Comparison of ENCODE assay signal across 17 mouse cellular contexts in the genomic region with DNA sequence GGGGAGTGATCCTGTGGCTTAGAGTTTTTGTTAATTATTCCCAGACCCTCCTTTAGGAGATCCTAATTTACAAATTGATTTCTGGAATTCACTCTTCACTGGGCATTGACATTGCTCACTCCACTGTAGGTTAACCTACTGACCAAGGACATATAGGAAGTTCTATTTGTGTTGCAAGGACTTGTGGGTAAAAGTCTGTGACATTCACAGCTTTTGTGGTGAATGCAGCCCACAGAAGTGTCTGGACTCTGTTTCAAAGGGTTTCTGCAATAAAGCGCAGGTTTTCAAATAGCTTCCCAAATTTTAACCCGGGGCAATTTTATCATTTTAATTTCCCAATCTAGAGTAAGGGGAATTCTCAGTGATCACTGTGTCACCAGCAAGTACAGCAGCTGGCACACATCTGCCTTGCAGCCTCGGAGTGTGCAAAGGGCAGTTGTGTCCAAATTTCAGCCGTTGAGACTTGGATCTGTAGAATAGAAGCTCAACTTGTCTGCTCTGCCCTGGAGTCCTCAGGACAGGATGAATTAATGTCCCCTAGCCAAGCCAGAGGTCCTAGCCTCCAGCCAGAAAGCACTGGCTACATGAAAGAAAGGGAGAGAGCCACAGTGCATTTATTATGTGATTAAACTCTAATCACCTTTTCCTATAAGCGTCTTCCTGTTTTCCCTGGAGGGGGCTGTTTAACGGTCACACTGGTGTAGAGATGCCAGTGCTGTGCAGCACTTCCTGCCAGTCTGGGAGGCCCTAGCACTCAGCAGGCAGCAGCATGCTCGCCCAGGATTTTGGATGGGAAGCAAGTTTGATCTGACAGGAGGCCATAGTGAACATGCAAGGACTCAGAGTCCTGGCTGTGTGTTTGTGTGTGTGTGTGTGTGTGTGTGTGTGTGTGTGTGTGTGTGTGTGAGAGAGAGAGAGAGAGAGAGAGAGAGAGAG. TPM values are rescaled to one million over a fixed set of nuclear protein-coding genes. Genes with fewer than 3 reads are reported as not detected.
DNase-seq lines count a peak whose midpoint lies in the region; ATAC-seq and TF ChIP-seq lines count a peak whose summit lies in the region.
"Had no signal": no experiment of that assay in that cellular context is flagged by ENCODE, and none has a peak within 500 bp of the region (broad histone marks: within the 10 kb centered on the region; RNA-seq: fewer than 3 reads in every experiment).

No protein-coding gene starts in this region.

- no peak overlapping the region for H3K27ac ChIP-seq in stomach, embryonic 16.5 days (ENCODE audit: low read length)
- H3K27ac ChIP-seq in stomach, postnatal 0 days (replicated peaks) = no peak overlapping the region
- no peak overlapping the region for H3K27ac ChIP-seq in neural tube, embryonic 15.5 days (replicated peaks)
- H3K27ac ChIP-seq: heart, embryonic 15.5 days; macrophage had no signal

- H3K9ac ChIP-seq in stomach, embryonic 16.5 days (ENCODE audit: low read length) = peak overlapping the region; percentile 14; the same call in 1 of the 2 replicates
- H3K9ac ChIP-seq in stomach, postnatal 0 days (ENCODE audit: low read length) = no peak overlapping the region
- H3K9ac ChIP-seq in neural tube, embryonic 15.5 days (replicated peaks) = no peak overlapping the region
- H3K9ac ChIP-seq: heart, embryonic 15.5 days had no signal

- TF ChIP-seq EP300 in stomach, postnatal 0 days (optimal IDR thresholded peaks at IDR 0.05) = no peak

- H3K4me3 ChIP-seq in stomach, embryonic 16.5 days (replicated peaks; ENCODE audit: low read length) = no peak overlapping the region
- H3K4me3 ChIP-seq in stomach, postnatal 0 days (ENCODE audit: low read depth, low read length) = no peak overlapping the region
- no peak overlapping the region for H3K4me3 ChIP-seq in neural tube, embryonic 15.5 days (replicated peaks)
- H3K4me3 ChIP-seq: erythroblast, embryonic 14.5 days; heart, embryonic 15.5 days; myocyte had no signal

- no peak overlapping the region for H3K4me2 ChIP-seq in stomach, embryonic 16.5 days (ENCODE audit: low read depth, low read length)
- H3K4me2 ChIP-seq in stomach, postnatal 0 days (replicated peaks; ENCODE audit: low read depth) = no peak overlapping the region
- no peak overlapping the region for H3K4me2 ChIP-seq in neural tube, embryonic 15.5 days
- H3K4me2 ChIP-seq: heart, embryonic 15.5 days had no signal

- H3K4me1 ChIP-seq in stomach, embryonic 16.5 days (ENCODE audit: control insufficient read depth, insufficient read depth, low read length) = peaks cover 10% of the 10 kb centered on the region
- no peaks in the 10 kb centered on the region; the same call in 1 of the 2 replicates for H3K4me1 ChIP-seq in stomach, postnatal 0 days (replicated peaks; ENCODE audit: control insufficient read depth, insufficient read depth)
- peaks cover 22% of the 10 kb centered on the region for H3K4me1 ChIP-seq in neural tube, embryonic 15.5 days

- H3K9me3 ChIP-seq in stomach, embryonic 16.5 days (replicated peaks; ENCODE audit: control insufficient read depth, low read length) = no peaks in the 10 kb centered on the region
- H3K9me3 ChIP-seq in stomach, postnatal 0 days (ENCODE audit: control insufficient read depth, low read length) = no peaks in the 10 kb centered on the region
- H3K9me3 ChIP-seq in neural tube, embryonic 15.5 days (replicated peaks) = no peaks in the 10 kb centered on the region
- H3K9me3 ChIP-seq: heart, embryonic 15.5 days had no signal

- no peak for TF ChIP-seq CTCF in stomach, postnatal 0 days (IDR thresholded peaks at IDR 0.05; ENCODE audit: low read depth)

- H3K36me3 ChIP-seq in stomach, embryonic 16.5 days (ENCODE audit: control insufficient read depth, insufficient read depth, low read length) = no peaks in the 10 kb centered on the region
- no peaks in the 10 kb centered on the region for H3K36me3 ChIP-seq in stomach, postnatal 0 days (ENCODE audit: control insufficient read depth, insufficient read depth, low read length)
- no peaks in the 10 kb centered on the region for H3K36me3 ChIP-seq in neural tube, embryonic 15.5 days
- H3K36me3 ChIP-seq: heart, embryonic 15.5 days had no signal

- no peaks in the 10 kb centered on the region for H3K27me3 ChIP-seq in stomach, embryonic 16.5 days (ENCODE audit: control insufficient read depth, insufficient read depth, low read length)
- H3K27me3 ChIP-seq in stomach, postnatal 0 days (ENCODE audit: control insufficient read depth, insufficient read depth, low read length) = no peaks in the 10 kb centered on the region
- peaks cover 20% of the 10 kb centered on the region; the same call in 1 of the 2 replicates for H3K27me3 ChIP-seq in neural tube, embryonic 15.5 days (replicated peaks)
- H3K27me3 ChIP-seq: heart, embryonic 15.5 days had no signal

- peak; percentile 19 for DNase-seq in embryo, embryonic 11 days
- DNase-seq in embryo, embryonic 9.5 days (ENCODE audit: extremely low spot score) = no peak
- DNase-seq in stomach, postnatal 0 days (ENCODE audit: low spot score) = no peak
- no peak for DNase-seq in c-Kit-positive CD71-positive TER-119-positive erythroid progenitor cells, embryonic 14.5 days (ENCODE audit: low spot score)
- DNase-seq: adrenal gland, adult 2 months; B cell, adult 2 months; kidney, postnatal 36 days had no signal

- 38% methylated on average over 7 of the region's 7 CpGs for WGBS in stomach, embryonic 16.5 days
- WGBS in stomach, postnatal 0 days = 44% methylated on average over 7 of the region's 7 CpGs
- WGBS in neural tube, embryonic 15.5 days = 52% methylated on average over 7 of the region's 7 CpGs

- no peak for ATAC-seq in stomach, embryonic 16.5 days (ENCODE audit: insufficient read depth, low FRiP score)
- no peak for ATAC-seq in stomach, postnatal 0 days (ENCODE audit: low FRiP score, low TSS enrichment)
- ATAC-seq in granulocyte monocyte progenitor cell, adult 5-6 weeks (replicated peaks; ENCODE audit: poor library complexity, severe bottlenecking) = peak; percentile 60
- ATAC-seq in megakaryocyte progenitor cell, adult 5-6 weeks (replicated peaks; ENCODE audit: poor library complexity) = peak; percentile 53
- ATAC-seq in neural tube, embryonic 15.5 days (ENCODE audit: low FRiP score) = no peak
- ATAC-seq: hindbrain, embryonic 16.5 days had no signal

RNA-seq across cellular contexts. Expression of gene Mamdc2, which starts 3.1 kb away (rescaled TPM):
- polyA plus RNA-seq in stomach, embryonic 16.5 days (2015; fragmentation: Nextera tagmentation; extraction: Ambion mirVana) = 4.4 and 5.4 TPM in 2 replicates
- polyA plus RNA-seq in stomach, postnatal 0 days (2015; fragmentation: Nextera tagmentation; extraction: Ambion mirVana) = 3.9 and 5.1 TPM in 2 replicates
- total RNA-seq in granulocyte monocyte progenitor cell, adult 5-6 weeks (2014; fragmentation: Nextera tagmentation) = not detected in 2 replicates
- total RNA-seq in granulocyte monocyte progenitor cell, adult 5-6 weeks (2017) = 0.04 TPM in 1 of 2 replicates, not detected in the other
- 0.20 and 0.35 TPM in 2 replicates for total RNA-seq in megakaryocyte progenitor cell, adult 5-6 weeks (2015)
- total RNA-seq in megakaryocyte progenitor cell, adult 5-6 weeks (2017) = 0.17 and 0.54 TPM in 2 replicates
- 1.2 and 1.7 TPM in 2 replicates for polyA plus RNA-seq in neural tube, embryonic 15.5 days (2015; fragmentation: Nextera tagmentation; extraction: Ambion mirVana)
- total RNA-seq: MEL had no signal
- polyA plus RNA-seq: erythroblast, embryonic 14.5 days had no signal

Comparison
In these comparisons a context has a peak if more than half of its experiments do, and no peak if none do; other contexts are left out.
1. ATAC-seq: peak in granulocyte monocyte progenitor cell, adult 5-6 weeks (single experiment) and megakaryocyte progenitor cell, adult 5-6 weeks (single experiment); none in stomach, embryonic 16.5 days (single experiment), stomach, postnatal 0 days (single experiment) and neural tube, embryonic 15.5 days (single experiment).